Mouse (Mus musculus) stomach, embryonic 15.5 days (tissue): ENCODE data around the gene Serinc3. TPM values are rescaled to one million over a fixed set of nuclear protein-coding genes. Genes with fewer than 3 reads are reported as not detected.

ENCODE experiments used
- ATAC-seq: fragments of 200-750 bp; cut with Nextera tagmentation; 2 replicates; pipeline ENCODE4 v1.8.0; 2017; ENCODE audit warnings: low read depth, moderate number of reproducible peaks, moderate TSS enrichment; ENCODE audit not compliant: insufficient read depth, low FRiP score
- H3K27ac ChIP-seq: fragments of 300-500 bp; sonication (generic); 2 replicates; pipeline ENCODE4 v1.5.1; 2015; ENCODE audit warnings: mild to moderate bottlenecking, inconsistent platforms
- H3K27me3 ChIP-seq: fragments of 300-500 bp; sonication (generic); replicated peaks from 2 replicates; pipeline ENCODE4 v1.6.1; 2015; ENCODE audit warnings: inconsistent platforms
- H3K36me3 ChIP-seq: fragments of 300-500 bp; sonication (generic); 2 replicates; pipeline ENCODE4 v1.6.1; 2015; ENCODE audit warnings: inconsistent platforms
- H3K4me1 ChIP-seq: fragments of 300-500 bp; sonication (generic); 2 replicates; pipeline ENCODE4 v1.6.1; 2015; ENCODE audit warnings: inconsistent platforms
- H3K4me2 ChIP-seq: fragments of 300-500 bp; sonication (generic); 2 replicates; pipeline ENCODE4 v1.6.1; 2015; ENCODE audit warnings: mild to moderate bottlenecking, inconsistent platforms
- H3K4me3 ChIP-seq: fragments of 300-500 bp; sonication (generic); replicated peaks from 2 replicates; pipeline ENCODE4 v1.5.1; 2015; ENCODE audit warnings: inconsistent platforms
- H3K9ac ChIP-seq: fragments of 300-500 bp; sonication (generic); 2 replicates; pipeline ENCODE4 v1.6.1; 2015; ENCODE audit warnings: inconsistent platforms
- H3K9me3 ChIP-seq: fragments of 300-500 bp; sonication (generic); 2 replicates; pipeline ENCODE4 v1.6.1; 2016; ENCODE audit warnings: inconsistent platforms
- WGBS: fragments of 180-500 bp; shearing (Covaris S2); methylation state at CpG from one replicate; pipeline ENCODE4 v1.1.7; 2015; 5-methylcytosine and 5-hydroxymethylcytosine counted together
- polyA plus RNA-seq: library from polyadenylated mRNA; unstranded; fragments of >200 nt; fragmentation: Nextera tagmentation; extraction: Ambion mirVana; gene quantifications from 2 replicates; pipeline ENCODE4 v1.2.1, GENCODE M21; 2015

Gene Serinc3
- polyA plus RNA-seq, 1 experiment from 2014 or later: 49.1 TPM

DNA sequence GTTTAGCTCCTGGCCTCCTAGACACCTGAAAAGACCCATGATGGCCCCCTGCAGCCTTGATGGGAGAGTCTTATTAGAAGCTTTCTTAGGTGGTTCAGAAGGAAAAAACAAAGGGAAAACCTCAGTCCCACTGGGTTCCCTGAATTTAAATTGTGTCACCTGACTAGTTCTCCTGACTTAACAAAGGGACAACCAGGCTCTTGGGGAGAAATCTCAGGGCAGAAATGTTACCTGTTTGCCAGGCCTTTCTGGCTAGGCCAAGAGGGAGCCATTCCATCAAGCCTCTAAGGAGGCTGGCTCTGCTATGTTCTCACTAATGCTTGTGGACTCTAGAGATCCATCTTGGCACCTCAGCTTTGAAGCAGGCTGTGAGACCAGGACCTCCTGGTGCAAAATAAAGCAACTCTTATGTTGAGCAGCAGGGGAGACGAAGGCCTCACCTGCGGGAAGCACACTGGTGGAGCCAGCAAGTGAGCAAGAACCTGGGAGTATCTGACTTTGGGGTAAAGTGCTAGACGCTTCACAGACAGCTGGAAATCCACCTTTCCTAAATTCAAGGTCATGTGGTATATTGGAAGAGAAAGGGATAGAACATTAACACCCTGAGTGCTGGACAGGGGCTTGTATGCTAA is 27.6 kb downstream of the Serinc3 start:
- Histone ChIP-seq H3K4me3 (no peak overlapping the region), H3K9me3 (no peaks in the 10 kb centered on the region), H3K27me3 (no peaks in the 10 kb centered on the region), H3K9ac (no peak overlapping the region), H3K4me2 (no peak overlapping the region), H3K27ac (no peak overlapping the region), H3K4me1 (no peaks in the 10 kb centered on the region), H3K36me3 (peaks cover 64% of the 10 kb centered on the region)
- WGBS: 78% methylated on average over 3 of the region's 3 CpGs
- ATAC-seq: no peak

GRCm38 (mm10) chr2:163616652-163617227 is 28.2 kb downstream of the Serinc3 start:
- no peak overlapping the region for H3K27ac ChIP-seq
- no peak for ATAC-seq
- no peaks in the 10 kb centered on the region for H3K27me3 ChIP-seq
- 80% methylated on average over 3 of the region's 3 CpGs for WGBS
- H3K9me3 ChIP-seq: no peaks in the 10 kb centered on the region
- H3K4me2 ChIP-seq: no peak overlapping the region
- peaks cover 67% of the 10 kb centered on the region for H3K36me3 ChIP-seq
- no peak overlapping the region for H3K4me3 ChIP-seq
- no peak overlapping the region for H3K9ac ChIP-seq
- no peaks in the 10 kb centered on the region for H3K4me1 ChIP-seq

DNA sequence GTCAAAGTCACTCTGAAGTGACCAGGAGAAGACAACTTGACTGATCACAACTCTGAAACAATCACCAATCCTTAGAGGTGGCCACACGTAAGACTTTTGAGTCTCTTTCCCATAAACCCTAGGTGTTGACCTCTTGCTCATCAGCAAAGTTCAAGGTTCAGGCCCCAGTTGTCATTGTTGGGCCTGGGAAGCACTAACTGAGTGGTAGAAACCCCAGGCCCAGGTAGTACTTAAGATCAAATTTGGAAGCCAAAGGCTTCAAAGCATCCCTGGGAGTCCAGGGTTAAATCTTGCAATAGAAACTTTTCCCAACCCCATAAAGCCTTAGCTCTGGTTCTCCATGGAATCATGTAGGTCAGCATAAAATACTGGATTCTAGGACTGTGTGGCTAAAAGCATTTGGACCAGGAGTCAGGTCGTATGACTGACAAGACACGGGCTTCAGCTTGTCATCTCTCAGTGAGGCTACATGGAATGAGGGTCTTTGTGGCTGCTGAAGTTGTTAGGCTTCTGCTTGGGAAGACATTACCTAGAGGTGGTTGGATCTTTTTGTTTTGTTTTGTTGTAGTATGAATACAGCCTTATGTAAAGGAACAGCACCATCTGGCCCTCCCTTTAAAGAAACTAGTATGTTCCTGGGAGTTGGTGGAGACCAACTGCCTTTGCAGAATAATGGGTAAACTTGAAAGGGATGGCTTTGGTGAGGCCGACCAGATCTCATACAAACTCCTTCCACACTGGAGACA is 28.9 kb downstream of the Serinc3 start:
- peaks cover 63% of the 10 kb centered on the region for H3K36me3 ChIP-seq
- H3K27ac ChIP-seq: no peak overlapping the region
- ATAC-seq: no peak

GRCm38 (mm10) chr2:163615401-163615800 is 29.5 kb downstream of the Serinc3 start:
- Histone ChIP-seq H3K9me3 (no peaks in the 10 kb centered on the region), H3K4me2 (no peak overlapping the region), H3K27me3 (no peaks in the 10 kb centered on the region), H3K36me3 (peaks cover 57% of the 10 kb centered on the region), H3K4me3 (no peak overlapping the region), H3K9ac (no peak overlapping the region), H3K27ac (no peak overlapping the region), H3K4me1 (no peaks in the 10 kb centered on the region)
- ATAC-seq: no peak
- WGBS: 91% methylated on average over 9 of the region's 9 CpGs

More for the DNA sequence above, 28.9 kb downstream of the Serinc3 start:
- no peak overlapping the region for H3K4me3 ChIP-seq
- H3K4me2 ChIP-seq: no peak overlapping the region
- H3K9me3 ChIP-seq: no peaks in the 10 kb centered on the region
- no peaks in the 10 kb centered on the region for H3K4me1 ChIP-seq
- no peaks in the 10 kb centered on the region for H3K27me3 ChIP-seq
- WGBS: 85% methylated on average over 4 of the region's 4 CpGs
- no peak overlapping the region for H3K9ac ChIP-seq

DNA sequence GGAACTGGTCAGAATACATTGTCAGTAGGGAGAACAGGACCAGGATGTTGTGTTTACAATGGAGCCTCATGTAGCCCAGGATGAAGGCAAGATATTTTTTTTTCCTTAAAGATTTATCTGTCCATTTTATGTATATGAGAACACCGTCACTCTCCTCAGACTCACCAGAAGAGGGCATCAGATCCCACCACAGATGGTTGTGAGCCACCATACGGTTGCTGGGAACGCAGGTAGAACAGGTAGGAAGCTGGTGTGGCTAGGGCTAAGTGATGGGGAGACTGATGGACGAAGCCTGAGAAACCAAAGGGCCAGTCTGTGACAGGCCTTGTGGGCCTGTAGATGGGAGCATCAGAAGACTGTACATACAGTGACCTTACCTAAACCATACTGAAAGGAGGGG is 30.9 kb downstream of the Serinc3 start:
- Histone ChIP-seq H3K4me1 (no peaks in the 10 kb centered on the region), H3K27me3 (no peaks in the 10 kb centered on the region), H3K9me3 (no peaks in the 10 kb centered on the region), H3K9ac (no peak overlapping the region), H3K27ac (no peak overlapping the region), H3K4me3 (no peak overlapping the region), H3K36me3 (peaks cover 45% of the 10 kb centered on the region), H3K4me2 (no peak overlapping the region)
- no peak for ATAC-seq
- WGBS: 91% methylated on average over 4 of the region's 4 CpGs

DNA sequence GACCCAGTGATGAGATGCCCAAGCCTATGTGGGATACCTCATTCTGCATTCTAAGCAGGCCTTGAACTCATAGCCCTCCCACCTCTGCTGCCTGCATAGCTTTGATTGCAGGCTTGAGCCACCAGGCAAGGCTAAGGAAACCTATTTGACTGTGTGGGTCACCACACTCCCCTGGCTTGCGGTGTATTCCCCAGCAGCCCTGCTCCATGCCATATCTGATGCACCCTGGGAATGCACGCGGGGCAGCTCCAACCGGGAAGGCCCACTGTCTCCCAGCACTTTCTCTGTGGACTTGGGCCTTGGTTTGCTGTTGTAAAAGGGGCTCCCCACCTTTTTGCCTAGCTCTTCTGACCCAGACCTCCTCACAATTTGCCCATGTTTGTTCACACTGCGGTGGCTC is 31.7 kb downstream of the Serinc3 start:
- WGBS: 94% methylated on average over 5 of the region's 5 CpGs
- Histone ChIP-seq H3K36me3 (peaks cover 39% of the 10 kb centered on the region), H3K27ac (no peak overlapping the region), H3K4me2 (no peak overlapping the region), H3K27me3 (no peaks in the 10 kb centered on the region), H3K4me3 (no peak overlapping the region), H3K9me3 (no peaks in the 10 kb centered on the region), H3K4me1 (no peaks in the 10 kb centered on the region), H3K9ac (no peak overlapping the region)
- no peak for ATAC-seq

GRCm38 (mm10) chr2:163611176-163611575 is 33.8 kb downstream of the Serinc3 start:
- H3K27ac ChIP-seq: no peak overlapping the region
- H3K9me3 ChIP-seq: no peaks in the 10 kb centered on the region
- H3K4me2 ChIP-seq: no peak overlapping the region
- no peaks in the 10 kb centered on the region for H3K4me1 ChIP-seq
- H3K4me3 ChIP-seq: no peak overlapping the region
- no peak for ATAC-seq
- WGBS: 67% methylated on average over 9 of the region's 9 CpGs
- H3K27me3 ChIP-seq: no peaks in the 10 kb centered on the region
- H3K9ac ChIP-seq: no peak overlapping the region
- H3K36me3 ChIP-seq: peaks cover 40% of the 10 kb centered on the region

GRCm38 (mm10) chr2:163609281-163609975 is 35.5 kb downstream of the Serinc3 start:
- peaks cover 26% of the 10 kb centered on the region for H3K36me3 ChIP-seq
- no peak overlapping the region for H3K4me2 ChIP-seq
- H3K27ac ChIP-seq: no peak overlapping the region
- no peaks in the 10 kb centered on the region for H3K27me3 ChIP-seq
- H3K4me1 ChIP-seq: no peaks in the 10 kb centered on the region
- no peaks in the 10 kb centered on the region for H3K9me3 ChIP-seq
- no peak overlapping the region for H3K4me3 ChIP-seq
- WGBS: 85% methylated on average over 12 of the region's 12 CpGs
- H3K9ac ChIP-seq: no peak overlapping the region
- no peak for ATAC-seq

GRCm38 (mm10) chr2:163608008-163608407 is 36.9 kb downstream of the Serinc3 start:
- ATAC-seq: no peak
- 82% methylated on average over 7 of the region's 7 CpGs for WGBS

GRCm38 (mm10) chr2:163606161-163606560 is 38.8 kb downstream of the Serinc3 start:
- H3K4me3 ChIP-seq: no peak overlapping the region
- H3K27ac ChIP-seq: no peak overlapping the region
- H3K36me3 ChIP-seq: peaks cover 5% of the 10 kb centered on the region; the same call in 1 of the 2 replicates
- peaks cover 9% of the 10 kb centered on the region; the same call in 1 of the 2 replicates for H3K4me1 ChIP-seq
- H3K27me3 ChIP-seq: no peaks in the 10 kb centered on the region
- H3K4me2 ChIP-seq: no peak overlapping the region
- no peak for ATAC-seq
- H3K9ac ChIP-seq: no peak overlapping the region
- H3K9me3 ChIP-seq: no peaks in the 10 kb centered on the region
- WGBS: 82% methylated on average over 7 of the region's 7 CpGs

More at GRCm38 (mm10) chr2:163608008-163608407, 36.9 kb downstream of the Serinc3 start:
- Histone ChIP-seq H3K9me3 (no peaks in the 10 kb centered on the region), H3K36me3 (peaks cover 13% of the 10 kb centered on the region; the same call in 1 of the 2 replicates), H3K4me3 (no peak overlapping the region), H3K9ac (no peak overlapping the region), H3K27me3 (no peaks in the 10 kb centered on the region), H3K4me2 (no peak overlapping the region), H3K4me1 (peaks cover 5% of the 10 kb centered on the region; the same call in 1 of the 2 replicates), H3K27ac (no peak overlapping the region)

DNA sequence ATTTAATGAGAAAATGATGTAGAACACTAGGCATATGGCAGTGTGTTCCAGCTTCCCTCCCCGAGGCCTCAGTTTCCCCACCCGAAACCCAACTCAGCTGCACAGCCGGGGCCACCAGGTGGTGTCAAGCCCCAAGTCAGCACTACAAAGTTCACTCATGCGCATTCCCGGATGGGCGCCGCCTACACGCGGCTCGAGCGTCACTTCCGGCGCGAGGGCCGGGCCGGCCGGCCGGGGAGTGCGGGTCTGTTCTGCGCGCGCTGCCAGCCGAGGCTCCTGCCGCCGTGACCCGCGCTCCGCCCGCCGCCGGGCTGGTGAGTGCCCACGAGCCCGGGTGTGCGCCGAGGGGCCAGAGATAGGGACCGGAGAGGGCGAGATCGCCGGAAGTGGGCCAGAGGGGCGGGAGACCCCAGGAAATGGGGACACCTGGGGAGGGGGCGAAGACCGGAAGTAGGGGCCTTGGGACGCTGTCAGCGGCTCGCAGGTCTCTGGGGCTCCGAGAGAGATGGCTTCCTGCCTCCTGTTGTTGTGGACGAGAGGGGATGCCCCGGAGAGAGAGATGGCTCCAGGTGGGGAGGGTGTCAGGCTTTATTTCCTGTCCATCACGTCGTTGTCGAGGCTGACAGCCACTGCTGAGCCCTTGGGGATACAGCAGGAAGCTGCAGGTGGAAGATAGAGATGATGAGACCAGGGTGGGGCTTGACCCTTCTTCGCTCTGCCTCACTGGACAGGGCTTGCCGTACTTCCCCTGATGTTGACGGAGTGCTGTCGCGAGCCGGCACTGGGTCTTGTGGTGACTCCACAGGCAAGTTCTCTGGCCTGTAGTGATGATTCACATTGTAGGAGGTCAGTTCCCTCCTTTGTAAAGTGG is 42.6 kb downstream of the Serinc3 start, which contains the start of gene Ttpal:
Ttpal (plus strand) TSS at position 214 of the 871 bp plus-strand sequence.
- no peaks in the 10 kb centered on the region for H3K36me3 ChIP-seq
- under 1% methylated on average over 57 of the region's 57 CpGs for WGBS
- H3K4me2 ChIP-seq: peak within 1 kb of the TSS; percentile 93
- peak within 1 kb of the TSS; percentile 84 for H3K4me3 ChIP-seq
- H3K4me1 ChIP-seq: peaks cover 9% of the 10 kb centered on the region; the same call in 1 of the 2 replicates
- peak within 1 kb of the TSS; percentile 98 for H3K9ac ChIP-seq
- H3K9me3 ChIP-seq: no peaks in the 10 kb centered on the region
- peak within 1 kb of the TSS; percentile 89 for H3K27ac ChIP-seq
- peak; percentile 89 for ATAC-seq
- no peaks in the 10 kb centered on the region for H3K27me3 ChIP-seq
